Mouse (Mus musculus): Measurements from ENCODE around the gene Pip4k2b.
"Not testable (repeated sequence)": the region's sequence is repeated elsewhere in the genome, so short reads cannot be mapped to it uniquely, and the experiment has no call there.

The Pip4k2b gene

DNA sequence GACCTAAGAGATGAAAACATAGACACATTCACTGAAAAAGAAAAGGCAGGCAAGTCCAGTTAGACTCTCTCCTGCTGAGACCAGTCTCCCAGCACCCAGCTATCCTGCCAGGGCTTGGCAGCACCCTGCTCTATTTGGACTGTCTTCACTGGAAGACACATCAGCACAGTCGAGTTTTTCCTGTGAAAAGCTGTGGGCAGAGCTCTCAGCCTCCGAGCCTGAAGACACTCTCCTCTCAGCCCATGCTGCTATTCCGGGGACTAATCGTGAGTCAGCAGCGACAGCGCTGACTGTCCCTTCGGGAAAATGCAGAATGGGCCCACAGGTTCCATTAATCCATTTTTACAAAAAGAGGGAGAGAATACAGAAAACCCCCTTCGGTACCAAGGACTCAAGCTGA is 8.8 kb upstream of the Pip4k2b start:
- no peak for DNase-seq (ENCODE audit: low spot score in 2 of 2)

DNA sequence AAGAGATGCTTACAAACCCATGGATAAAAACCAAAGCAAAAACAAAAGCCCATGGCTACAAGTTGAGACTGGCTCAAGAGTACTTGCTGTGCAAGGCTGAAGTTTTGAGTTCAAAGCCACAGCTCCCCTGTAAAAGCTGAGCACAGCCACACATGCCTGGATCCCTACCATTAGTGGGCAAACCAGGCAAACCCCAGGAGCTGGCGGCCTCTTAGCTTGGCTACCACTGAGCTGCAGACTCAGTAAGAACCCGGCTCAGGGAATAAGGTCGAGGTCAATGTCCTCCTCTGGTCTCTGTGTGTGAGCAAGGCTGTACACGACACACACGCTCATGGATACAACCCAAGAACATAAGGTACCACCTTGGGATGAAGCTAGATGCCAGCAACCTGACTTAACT is 4.0 kb upstream of the Pip4k2b start:
- DNase-seq (ENCODE audit: low spot score in 2 of 2), result no peak

DNA sequence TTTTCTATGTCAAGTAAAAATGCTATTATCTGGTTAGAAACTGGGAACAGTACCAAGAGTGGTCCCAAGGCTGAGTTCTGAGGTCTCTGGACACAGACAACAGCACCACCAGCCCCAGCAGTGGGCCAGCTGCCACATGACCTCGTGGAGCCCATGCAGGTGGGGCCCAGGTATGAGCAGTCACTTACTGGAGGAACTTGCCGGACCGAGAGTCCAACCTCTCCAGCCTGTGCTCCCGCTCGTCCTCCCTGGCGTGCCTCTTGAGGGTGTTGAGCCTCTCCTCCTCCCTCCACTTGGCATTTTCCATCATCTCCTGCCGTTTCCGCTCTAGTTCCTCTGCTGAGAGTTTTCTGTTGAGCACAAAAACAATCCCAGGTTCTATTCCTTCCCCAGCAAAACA is 3.3 kb upstream of the Pip4k2b start:
- DNase-seq (ENCODE audit: low spot score in 2 of 2), result no peak

DNA sequence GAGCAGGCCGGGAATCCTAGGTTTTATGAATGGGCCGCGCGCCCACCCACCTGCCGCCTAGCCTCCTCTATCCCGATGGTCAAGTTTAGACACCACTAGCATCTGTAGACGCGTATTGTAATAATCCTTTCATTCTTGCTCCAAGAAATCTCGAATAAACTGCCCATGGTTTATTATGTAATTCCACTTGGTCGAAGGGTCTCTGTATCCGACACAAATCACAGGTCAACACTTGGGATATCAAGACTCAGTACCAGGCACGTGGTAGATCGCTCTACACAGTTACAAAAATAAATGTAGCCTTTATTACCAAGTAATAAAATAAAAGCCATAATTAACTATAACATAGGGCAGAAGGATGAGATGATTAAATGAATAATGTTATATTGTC is 822 bp upstream of the Pip4k2b start:
- DNase-seq (ENCODE audit: low spot score in 2 of 2), result no peak

DNA sequence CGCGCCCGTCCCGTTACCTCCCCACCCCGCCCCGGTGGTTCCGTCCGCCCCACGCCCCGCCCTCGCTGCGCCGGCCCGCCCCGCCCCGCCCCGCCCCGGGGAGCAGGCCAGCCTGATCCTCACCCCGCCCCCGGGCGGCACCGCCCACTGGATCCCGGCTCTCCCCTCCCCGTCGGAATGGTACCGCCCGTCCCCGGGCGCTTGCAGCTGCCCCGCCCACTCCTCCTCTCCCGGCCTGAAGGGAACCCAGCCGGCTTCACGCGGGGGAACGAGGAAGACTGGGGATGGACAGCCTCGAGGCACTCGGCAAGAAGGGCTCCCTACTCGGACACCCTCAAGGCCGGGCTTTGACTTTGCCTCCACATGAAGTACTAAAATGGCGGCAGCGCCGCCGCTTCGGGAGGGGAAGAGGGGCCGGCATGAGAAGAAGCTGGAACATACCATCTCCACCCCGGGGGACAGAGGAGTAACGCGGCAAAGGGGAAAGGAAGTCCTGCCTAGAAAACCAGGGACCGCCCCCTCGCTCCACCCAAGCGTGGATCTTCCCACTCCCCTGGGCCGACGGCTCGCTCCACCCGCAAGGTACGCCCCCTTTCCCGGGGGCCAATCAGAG is 320 bp upstream of the Pip4k2b start:
- DNase-seq (ENCODE audit: low spot score in 2 of 2), result peak; percentile 97 to 98

DNA sequence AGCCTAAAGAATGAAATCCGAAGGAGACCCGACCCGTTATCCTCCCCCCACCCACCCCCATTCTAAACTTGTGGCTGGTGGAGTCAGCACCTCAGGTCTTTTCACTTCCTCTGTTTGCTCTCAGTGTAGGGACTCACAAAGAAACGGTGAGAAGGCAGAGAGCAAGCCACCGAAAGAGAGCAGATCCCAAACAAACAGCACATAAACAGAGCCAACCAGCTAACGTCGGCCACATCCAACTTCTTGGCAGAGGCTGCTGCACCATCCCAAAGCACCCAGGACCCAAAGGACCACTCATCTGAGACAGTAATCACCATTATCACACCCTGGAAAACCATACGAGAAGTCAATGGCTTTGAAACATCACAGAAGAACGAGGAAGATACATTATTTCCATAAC is 1.1 kb downstream of the Pip4k2b start:
- DNase-seq (ENCODE audit: low spot score in 2 of 2), result no peak

DNA sequence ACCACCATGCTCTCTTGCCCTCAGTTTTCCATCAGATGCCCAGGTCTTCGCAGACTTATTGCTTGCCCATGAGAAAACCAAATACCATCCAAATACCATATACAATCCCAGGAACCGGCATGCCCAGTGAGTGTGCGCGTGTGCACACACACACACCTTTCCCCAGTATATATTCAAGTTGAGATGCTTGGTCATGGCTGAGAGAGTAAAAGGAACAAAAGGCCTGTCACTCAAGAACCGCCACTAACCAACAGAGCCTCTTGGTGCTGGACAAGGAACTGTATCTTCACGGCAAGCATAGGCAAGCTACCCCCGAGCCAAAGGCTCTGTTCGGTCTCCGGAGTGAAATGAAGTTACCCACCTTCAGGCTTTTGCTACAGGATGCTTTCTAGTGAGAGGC is 1.9 kb downstream of the Pip4k2b start:
- DNase-seq (ENCODE audit: low spot score in 2 of 2), result no peak

DNA sequence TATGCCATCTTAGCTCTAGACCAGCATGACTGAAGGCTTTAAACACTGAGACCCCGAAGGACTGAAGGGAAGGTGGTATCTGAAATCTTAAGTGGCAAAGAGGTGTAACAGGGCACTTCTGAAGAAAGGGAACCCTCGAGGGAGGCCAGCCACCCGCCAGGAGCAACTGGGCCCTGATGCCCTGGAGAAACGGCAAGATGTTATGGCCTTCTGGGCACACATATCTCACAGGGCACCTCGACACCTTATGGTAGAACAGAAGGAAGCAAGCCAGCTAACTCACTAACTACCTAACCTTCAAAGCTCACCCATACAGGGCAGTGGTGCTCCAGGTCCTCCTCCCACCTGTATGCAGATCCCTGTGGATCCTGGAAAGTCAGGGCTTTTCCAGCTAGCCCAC is 2.3 kb downstream of the Pip4k2b start:
- DNase-seq (ENCODE audit: low spot score in 2 of 2), result no peak

DNA sequence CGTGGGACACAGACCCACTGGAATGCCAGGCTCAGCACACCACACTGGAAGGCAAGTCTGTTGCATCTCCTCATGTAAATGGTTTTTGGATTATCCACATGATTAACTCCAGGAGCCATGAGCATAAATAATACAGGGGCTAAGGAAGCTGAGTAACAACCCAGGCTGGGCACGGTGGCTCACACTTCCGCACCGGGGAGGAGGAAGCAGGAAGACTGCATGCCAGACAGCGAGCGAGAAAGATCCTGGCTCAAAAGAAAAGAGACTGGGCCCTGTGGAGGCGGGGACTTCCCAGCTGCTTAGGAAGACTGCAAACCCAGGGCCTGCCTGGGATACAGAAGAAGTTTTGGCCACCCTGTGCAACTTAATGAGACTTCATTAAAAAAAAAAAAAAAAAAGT is 4.3 kb downstream of the Pip4k2b start:
- DNase-seq (ENCODE audit: low spot score in 2 of 2), result no peak

DNA sequence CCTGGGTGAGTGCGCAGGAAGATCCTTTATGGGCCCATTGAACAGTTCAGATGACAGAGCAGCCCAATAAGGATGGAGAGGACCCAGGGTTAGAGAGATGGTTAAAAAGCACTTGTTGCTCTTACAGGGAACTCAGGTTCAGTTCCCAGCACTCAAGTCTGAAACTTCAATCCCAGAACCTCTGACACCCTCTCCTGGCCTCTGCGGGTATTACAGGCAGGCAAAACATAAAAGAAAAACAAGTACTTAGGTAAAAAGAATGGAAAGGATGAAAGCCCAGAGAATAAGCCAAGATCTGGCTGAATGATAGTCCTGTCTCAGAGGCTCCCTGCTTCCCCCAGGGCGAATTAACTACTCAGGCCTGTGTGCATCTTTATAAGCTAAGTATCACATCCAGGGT is 5.3 kb downstream of the Pip4k2b start:
- DNase-seq (ENCODE audit: low spot score in 2 of 2), result no peak

DNA sequence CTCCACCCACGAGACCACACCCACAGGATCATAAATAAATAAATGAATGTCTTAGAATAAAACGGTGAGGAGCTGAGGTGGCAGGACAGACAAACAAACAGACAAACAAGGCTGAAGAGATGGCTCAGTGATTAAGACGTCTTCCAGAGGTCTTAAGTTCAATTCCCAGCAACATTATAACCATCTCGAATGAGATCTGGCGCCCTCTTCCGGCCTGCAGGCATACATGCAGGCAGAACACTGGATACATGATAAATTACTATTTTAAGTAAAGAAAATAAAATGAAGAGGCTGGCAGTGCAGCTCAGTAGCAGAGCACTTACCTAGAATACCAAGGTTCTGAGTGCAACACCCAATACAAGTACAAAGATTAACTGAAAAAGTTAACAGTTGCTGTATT is 5.8 kb downstream of the Pip4k2b start:
- no peak for DNase-seq (ENCODE audit: low spot score in 2 of 2)

DNA sequence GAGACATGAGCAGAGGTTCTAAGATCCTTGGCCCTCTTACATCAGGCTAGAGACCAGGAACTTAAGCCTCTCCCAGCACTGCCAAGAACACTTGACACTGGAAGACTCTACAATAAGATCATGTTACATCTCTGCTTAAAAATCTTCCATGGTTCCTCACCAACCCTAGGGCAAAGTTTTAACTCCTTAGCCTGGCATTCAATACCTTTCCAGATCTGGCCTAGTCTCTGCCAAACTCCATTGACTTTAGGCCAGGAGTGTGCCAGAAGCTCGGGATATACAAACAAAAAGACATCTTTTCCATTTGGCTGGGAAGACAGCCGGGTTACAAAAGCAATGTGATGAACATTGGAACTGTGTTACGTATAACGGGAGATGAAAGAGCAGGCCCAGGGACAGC is 6.9 kb downstream of the Pip4k2b start:
- DNase-seq (ENCODE audit: low spot score in 2 of 2), result no peak

DNA sequence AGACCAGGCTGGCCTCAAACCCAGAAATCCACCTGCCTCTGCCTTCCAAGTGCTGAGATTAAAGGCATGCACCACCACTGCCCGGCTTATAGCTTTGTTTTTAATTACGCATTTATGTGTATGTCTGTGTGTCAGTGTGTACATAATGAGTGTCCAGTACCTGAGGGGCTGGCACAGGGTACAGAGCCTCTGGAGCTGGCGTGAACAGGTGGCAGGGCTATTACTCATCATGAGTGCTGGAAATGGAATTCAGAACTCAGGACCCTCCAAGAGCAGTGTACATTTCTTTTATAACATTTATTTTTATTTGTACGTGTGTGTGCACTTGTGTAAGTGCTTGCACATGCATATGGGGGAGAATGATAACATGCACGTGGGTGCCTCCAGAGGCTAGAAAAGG is 7.9 kb downstream of the Pip4k2b start:
- no peak for DNase-seq (ENCODE audit: low spot score in 2 of 2)

DNA sequence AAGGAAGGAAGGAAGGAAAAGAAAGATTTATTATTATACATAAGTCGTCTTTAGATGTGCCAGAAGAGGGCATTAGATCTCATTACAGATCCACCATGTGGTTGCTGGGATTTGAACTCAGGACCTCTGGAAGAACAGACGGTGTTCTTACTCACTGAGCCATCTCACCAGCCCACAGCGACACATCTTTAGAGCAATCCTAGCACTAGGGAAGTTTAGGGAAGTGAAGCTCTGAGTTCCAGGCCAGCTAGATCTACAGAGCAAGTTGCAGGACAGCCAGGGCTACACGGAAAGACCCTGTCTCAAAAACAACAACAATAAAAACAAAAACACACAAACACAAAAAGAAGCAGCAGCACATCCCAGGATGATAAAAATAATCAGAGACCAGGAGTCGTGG is 9.7 kb downstream of the Pip4k2b start:
- DNase-seq (ENCODE audit: low spot score in 2 of 2), result not testable (repeated sequence)

DNA sequence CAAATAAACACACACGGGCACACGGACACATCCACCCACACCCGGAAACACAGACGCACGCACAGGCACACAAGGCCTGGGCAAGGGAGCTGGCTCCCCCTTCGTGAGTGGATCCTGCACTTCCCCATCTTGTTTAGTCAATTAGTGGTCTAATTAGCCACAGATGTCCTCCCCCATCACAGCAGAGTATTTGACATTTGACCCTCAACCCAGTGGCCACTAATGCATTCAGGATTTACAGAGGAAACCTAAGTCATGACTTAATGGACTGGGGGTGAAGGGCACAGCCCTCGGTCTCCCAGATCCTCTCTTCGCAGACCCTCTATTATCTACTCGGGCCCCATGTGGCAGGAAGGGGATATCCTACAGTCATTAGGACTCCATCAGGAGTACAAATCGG is 10.8 kb downstream of the Pip4k2b start:
- no peak for DNase-seq (ENCODE audit: low spot score in 2 of 2)

DNA sequence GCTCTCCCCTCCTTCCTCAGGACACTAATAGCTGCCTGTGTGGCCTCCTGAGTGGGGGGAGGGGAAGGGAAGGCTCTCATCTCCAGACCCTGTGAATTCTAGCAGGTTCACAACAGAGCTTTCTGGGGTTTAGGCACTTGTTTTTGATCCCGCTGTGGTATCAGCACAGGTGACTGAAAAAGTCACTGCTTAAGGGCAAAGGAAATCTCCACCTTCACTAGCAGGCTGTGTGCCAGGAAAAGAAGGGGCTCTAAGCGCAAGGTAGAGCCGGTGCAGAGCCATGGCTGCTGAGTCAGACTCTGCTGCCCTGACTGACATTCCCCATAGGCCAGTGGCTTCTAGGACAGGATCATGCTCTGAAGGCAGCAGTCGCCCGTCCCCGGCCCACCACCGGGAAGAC is 15.8 kb downstream of the Pip4k2b start:
- no peak for DNase-seq (ENCODE audit: low spot score in 2 of 2)

DNA sequence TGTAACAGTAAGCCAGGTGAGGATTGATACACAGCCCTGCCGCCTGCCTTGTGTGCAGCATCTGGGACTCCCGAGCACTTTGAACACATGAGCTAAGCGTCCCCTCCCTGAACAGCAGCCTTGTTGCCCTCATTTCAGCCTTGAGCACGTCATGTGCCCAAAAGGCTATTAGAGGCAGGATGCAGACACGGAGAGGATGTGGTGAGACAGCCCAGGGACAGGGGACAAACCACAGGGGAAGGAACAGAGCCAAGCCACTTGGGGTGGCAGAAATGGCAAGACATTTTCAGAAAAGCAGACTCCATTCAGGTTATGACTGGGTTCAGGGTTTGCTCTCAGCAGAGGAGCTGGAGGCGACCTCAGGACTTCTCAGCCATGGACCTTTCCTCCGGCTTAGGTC is 16.2 kb downstream of the Pip4k2b start:
- DNase-seq (ENCODE audit: low spot score in 2 of 2), result no peak

DNA sequence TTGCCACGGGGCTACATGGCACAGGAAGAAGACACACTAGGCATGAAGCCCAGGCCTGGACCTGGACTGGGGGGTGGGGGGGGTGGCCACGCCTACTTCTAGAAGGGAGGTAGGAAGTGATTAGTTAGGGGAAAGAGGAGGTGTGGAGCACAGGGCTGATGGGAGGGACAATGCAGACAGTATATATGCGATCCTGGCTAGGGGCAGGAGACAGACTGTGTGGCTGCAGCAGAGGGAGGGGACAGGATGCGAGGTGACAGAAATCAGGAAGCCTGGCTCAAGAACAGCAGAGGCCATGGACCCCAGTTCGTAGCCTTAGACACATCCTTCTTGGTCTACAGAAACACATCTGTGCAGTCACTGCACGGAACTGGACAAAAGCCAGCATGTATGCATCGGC is 20.8 kb downstream of the Pip4k2b start:
- no peak for DNase-seq (ENCODE audit: low spot score in 2 of 2)

DNA sequence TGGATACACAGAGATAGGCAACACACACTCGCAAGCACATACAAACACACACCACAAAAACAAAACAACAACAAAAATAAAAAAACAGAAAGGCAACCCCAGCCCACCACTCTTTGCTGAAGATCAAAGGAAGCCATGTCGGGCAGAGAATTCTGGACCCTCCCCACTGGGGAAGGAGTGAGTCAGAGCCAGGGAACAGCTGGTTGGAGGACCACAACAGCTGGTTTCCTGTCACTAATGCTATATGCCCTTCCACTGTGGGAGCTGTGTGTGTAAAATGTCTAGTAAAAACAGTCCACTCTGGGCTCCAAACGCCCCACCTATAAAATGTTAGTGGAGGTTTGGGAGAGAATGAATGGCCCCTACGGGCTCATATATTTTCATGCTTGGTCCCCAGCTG is 23.2 kb downstream of the Pip4k2b start:
- no peak for DNase-seq (ENCODE audit: low spot score in 2 of 2)

DNA sequence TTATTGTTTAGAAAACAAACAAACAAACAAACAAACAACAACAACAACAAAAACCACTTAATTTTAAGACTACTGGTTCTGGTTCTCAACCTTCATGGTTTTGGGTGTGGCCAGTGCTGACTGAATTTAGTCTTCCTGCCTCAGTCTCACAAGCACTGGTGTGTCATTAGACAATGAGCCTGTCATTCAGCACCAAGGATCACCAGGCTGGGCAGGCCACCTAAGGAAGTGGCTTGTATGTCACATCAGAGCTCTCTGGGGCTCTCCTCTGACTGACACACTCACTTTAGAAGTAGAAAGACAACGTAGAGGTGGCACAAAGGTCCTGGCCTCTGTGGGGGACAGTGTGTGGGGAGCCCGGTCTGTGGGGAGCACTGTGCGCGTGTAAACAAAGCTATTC is 25.5 kb downstream of the Pip4k2b start:
- DNase-seq (ENCODE audit: low spot score in 2 of 2), result no peak

DNA sequence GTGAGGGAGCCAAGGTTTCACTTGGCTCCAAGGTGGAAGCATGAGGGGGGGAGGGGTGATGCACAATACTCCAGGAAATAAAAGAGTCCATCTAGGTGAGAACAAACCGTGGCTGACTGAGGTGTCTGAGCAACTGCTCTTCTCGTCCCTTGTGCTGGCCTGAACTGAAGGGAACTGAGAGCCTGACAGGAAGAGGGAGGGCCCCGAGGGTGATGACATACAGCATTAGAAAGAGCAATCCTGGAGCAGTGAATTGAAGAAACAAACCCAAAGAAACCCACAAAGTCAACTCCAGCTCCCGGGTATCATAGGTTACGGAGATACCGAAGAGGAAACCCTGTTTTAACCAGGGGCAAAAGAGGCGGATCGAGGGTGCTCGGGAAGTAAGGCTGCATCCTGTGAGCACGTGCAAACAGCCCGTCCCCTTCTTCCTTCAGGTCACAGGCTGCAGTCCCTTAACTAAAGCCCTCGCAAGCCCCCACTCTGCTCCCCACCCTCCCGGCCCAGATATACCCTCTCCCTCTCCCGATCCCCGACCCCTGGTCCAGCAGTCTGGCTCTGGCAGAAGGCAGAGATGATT is 26.1 kb downstream of the Pip4k2b start:
- no peak for DNase-seq (ENCODE audit: low spot score in 2 of 2)

DNA sequence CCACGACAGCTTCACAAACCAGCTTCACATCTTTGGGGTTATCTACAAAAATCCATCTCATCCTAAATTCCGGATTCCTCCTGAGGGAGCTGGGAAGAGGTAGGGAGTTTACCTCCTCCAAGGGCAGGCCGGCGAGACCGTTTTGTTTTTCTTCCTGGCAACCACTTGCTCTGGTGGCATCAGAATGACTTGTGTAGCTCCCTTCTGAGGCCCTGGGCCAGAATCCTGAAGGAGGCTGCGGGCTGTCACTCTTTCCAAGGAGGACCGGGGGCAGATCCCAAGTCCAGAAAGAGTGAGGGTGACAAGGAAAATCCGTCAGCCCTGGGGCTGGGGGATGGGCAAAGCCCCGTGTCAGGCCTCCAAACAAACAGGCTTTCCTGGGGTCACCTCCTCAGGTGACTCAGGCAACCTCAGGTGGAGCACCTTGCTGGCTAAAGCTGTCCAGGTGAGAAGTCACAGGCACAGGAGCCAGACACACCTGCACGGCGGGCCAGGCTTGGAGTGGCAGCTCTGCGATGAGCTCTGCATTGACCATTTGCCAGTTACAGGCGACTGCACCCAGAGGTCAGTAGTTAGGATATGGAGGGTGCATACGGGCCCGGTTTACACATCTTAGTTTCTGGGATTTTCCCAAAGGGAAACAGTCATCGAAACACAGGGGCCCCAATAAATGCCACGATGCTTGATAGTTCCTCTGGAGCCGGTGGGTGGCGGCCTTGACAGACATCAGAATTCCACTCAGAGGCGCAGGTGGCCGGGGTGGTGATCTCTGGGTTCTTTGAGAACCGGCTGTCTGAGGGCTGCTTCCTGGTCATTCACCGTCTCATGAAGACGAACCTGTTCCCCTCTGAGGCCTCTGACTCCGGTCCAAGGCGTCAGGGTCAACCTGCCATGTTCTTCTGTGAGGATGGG is 26.9 kb downstream of the Pip4k2b start:
- DNase-seq (ENCODE audit: low spot score in 2 of 2), result no peak

DNA sequence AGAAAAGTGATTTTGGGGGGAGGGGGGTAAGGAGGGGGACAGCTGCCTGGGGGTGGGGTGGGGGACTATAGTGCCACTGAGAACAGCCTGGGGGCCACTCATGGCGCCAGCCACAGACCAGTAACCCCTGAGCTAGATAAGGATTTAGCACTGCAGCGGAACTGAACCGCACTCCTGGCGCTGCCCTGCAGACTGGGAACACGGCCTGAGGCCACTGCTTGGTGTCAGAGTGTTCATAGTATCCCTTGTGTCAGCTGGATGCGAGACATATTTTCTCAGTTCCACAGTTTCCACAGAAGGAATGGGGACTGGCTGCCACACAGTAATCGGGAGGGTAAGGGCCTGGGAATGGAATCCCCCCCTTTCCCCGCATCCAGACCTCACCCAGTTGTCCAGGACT is 28.5 kb downstream of the Pip4k2b start:
- no peak for DNase-seq (ENCODE audit: low spot score in 2 of 2)

Data from urinary bladder, postnatal 4 days (tissue).